Mouse (Mus musculus) limb, embryonic 14.5 days (tissue): Measurements from ENCODE around the gene Aim2. TPM values are rescaled to one million over a fixed set of nuclear protein-coding genes. Genes with fewer than 3 reads are reported as not detected.

Experiments
- ATAC-seq: fragments of 200-750 bp; cut with Nextera tagmentation; 2 replicates; pipeline ENCODE4 v1.8.0; 2017; ENCODE audit warnings: low read depth, moderate number of reproducible peaks, moderate TSS enrichment; ENCODE audit not compliant: low FRiP score
- DNase-seq: peaks from one replicate; pipeline ENCODE4 v3.0.0-alpha.2; 2015; ENCODE audit warnings: low spot score
- H3K27ac ChIP-seq: fragments of 300-500 bp; sonication (generic); replicated peaks from 2 replicates; pipeline ENCODE4 v1.5.1; 2014; ENCODE audit warnings: low read depth, mild to moderate bottlenecking, low read length, moderate library complexity, mixed read lengths
- H3K27me3 ChIP-seq: fragments of 300-500 bp; sonication (generic); 2 replicates; pipeline ENCODE4 v1.6.1; 2014; ENCODE audit warnings: low read length, mixed read lengths; ENCODE audit not compliant: control insufficient read depth, insufficient read depth
- H3K36me3 ChIP-seq: fragments of 300-500 bp; sonication (generic); 2 replicates; pipeline ENCODE4 v1.6.1; 2014; ENCODE audit warnings: mild to moderate bottlenecking, low read length, moderate library complexity, mixed read lengths; ENCODE audit not compliant: control insufficient read depth, insufficient read depth
- H3K4me1 ChIP-seq: fragments of 300-500 bp; sonication (generic); 2 replicates; pipeline ENCODE4 v1.6.1; 2014; ENCODE audit warnings: antibody characterized with exemption, low read length, mixed read lengths; ENCODE audit not compliant: control insufficient read depth, insufficient read depth
- H3K4me2 ChIP-seq: fragments of 300-500 bp; sonication (generic); replicated peaks from 2 replicates; pipeline ENCODE4 v1.6.1; 2014; ENCODE audit warnings: low read depth, mild to moderate bottlenecking, low read length, moderate library complexity; ENCODE audit not compliant: severe bottlenecking
- H3K4me3 ChIP-seq: fragments of 300-500 bp; sonication (generic); replicated peaks from 2 replicates; pipeline ENCODE4 v1.5.1; 2014; ENCODE audit warnings: low read length
- H3K9ac ChIP-seq: fragments of 300-500 bp; sonication (generic); 2 replicates; pipeline ENCODE4 v1.6.1; 2014; ENCODE audit warnings: mild to moderate bottlenecking, low read depth, low read length, moderate library complexity; ENCODE audit not compliant: severe bottlenecking
- H3K9me3 ChIP-seq: fragments of 300-500 bp; sonication (generic); 2 replicates; pipeline ENCODE4 v1.6.1; 2016; ENCODE audit warnings: low read length; ENCODE audit not compliant: control insufficient read depth
- POLR2A ChIP-seq: fragments of 200-500 bp; IDR thresholded peaks from 2 replicates; pipeline ENCODE4 v1.8.0; 2012; ENCODE audit warnings: inconsistent platforms, mild to moderate bottlenecking, moderate library complexity, borderline replicate concordance; ENCODE audit not compliant: insufficient read depth, insufficient read length; ENCODE audit errors: extremely low read depth
- WGBS: fragments of 180-500 bp; shearing (Covaris S2); extraction: QIAGEN DNeasy Blood & Tissue Kit; methylation state at CpG from one replicate; pipeline ENCODE4 v1.1.7; 2014; 5-methylcytosine and 5-hydroxymethylcytosine counted together
- polyA plus RNA-seq, 2 experiments: library from polyadenylated mRNA; depleted of rRNA in 1 of 2; stranded (reverse) in 1 of 2; unstranded in 1 of 2; fragments of >200 nt; fragmentation: Nextera tagmentation in 1 of 2; extraction: Ambion mirVana in 1 of 2; gene quantifications; 2 replicates each; pipeline versions ENCODE4 v1.2.1 to v1.2.3; 2012 to 2014

The Aim2 gene
- polyA plus RNA-seq, 2 experiments: 0.80 to 1.1 TPM

- H3K9me3 ChIP-seq: no peaks in the 10 kb centered on the region
- no peak overlapping the region for H3K4me2 ChIP-seq
- H3K27ac ChIP-seq: no peak overlapping the region
- no peaks in the 10 kb centered on the region for H3K36me3 ChIP-seq
- WGBS: 75% methylated on average over 6 of the region's 6 CpGs
- no peak overlapping the region for H3K9ac ChIP-seq
- peaks cover 26% of the 10 kb centered on the region for H3K27me3 ChIP-seq
- DNase-seq (no peak), ATAC-seq (no peak)
- no peak overlapping the region for H3K4me3 ChIP-seq
- TF ChIP-seq POLR2A: no peak
- H3K4me1 ChIP-seq: peaks cover 13% of the 10 kb centered on the region
These were observed 20.9 kb downstream of the Aim2 start for GRCm38 (mm10) chr1:173371586-173371985.

- Histone ChIP-seq H3K4me3 (no peak overlapping the region), H3K4me2 (no peak overlapping the region), H3K27ac (no peak overlapping the region), H3K9ac (no peak overlapping the region), H3K9me3 (no peaks in the 10 kb centered on the region), H3K36me3 (no peaks in the 10 kb centered on the region), H3K4me1 (no peaks in the 10 kb centered on the region), H3K27me3 (peaks cover 10% of the 10 kb centered on the region)
- DNase-seq (no peak), ATAC-seq (no peak)
- WGBS: 87% methylated on average over 7 of the region's 7 CpGs
- TF ChIP-seq POLR2A: no peak
These were observed 23.3 kb downstream of the Aim2 start for GRCm38 (mm10) chr1:173374020-173374419.

- H3K27me3 ChIP-seq: no peaks in the 10 kb centered on the region
- no peaks in the 10 kb centered on the region for H3K36me3 ChIP-seq
- WGBS: 30% methylated on average over 13 of the region's 13 CpGs
- H3K27ac ChIP-seq: no peak overlapping the region
- H3K9me3 ChIP-seq: no peaks in the 10 kb centered on the region
- H3K4me1 ChIP-seq: no peaks in the 10 kb centered on the region
- no peak overlapping the region for H3K4me2 ChIP-seq
- no peak for TF ChIP-seq POLR2A
- no peak overlapping the region for H3K4me3 ChIP-seq
- no peak for ATAC-seq
- H3K9ac ChIP-seq: no peak overlapping the region
- peak; percentile 39 for DNase-seq
These were observed 26.9 kb downstream of the Aim2 start for GRCm38 (mm10) chr1:173377380-173378112.

- Histone ChIP-seq H3K36me3 (no peaks in the 10 kb centered on the region), H3K9me3 (no peaks in the 10 kb centered on the region), H3K27me3 (no peaks in the 10 kb centered on the region), H3K9ac (no peak overlapping the region), H3K4me2 (no peak overlapping the region), H3K4me3 (no peak overlapping the region), H3K27ac (no peak overlapping the region), H3K4me1 (no peaks in the 10 kb centered on the region)
- ATAC-seq: no peak
- no peak for DNase-seq
- TF ChIP-seq POLR2A: no peak
- WGBS: 86% methylated on average over 6 of the region's 6 CpGs
These were observed 30.8 kb downstream of the Aim2 start for GRCm38 (mm10) chr1:173381436-173381835.

- no peak for TF ChIP-seq POLR2A
- Histone ChIP-seq H3K4me3 (no peak overlapping the region), H3K36me3 (no peaks in the 10 kb centered on the region), H3K27me3 (no peaks in the 10 kb centered on the region), H3K9ac (no peak overlapping the region), H3K4me1 (no peaks in the 10 kb centered on the region), H3K27ac (no peak overlapping the region), H3K9me3 (no peaks in the 10 kb centered on the region), H3K4me2 (peak overlapping the region; percentile 23; the same call in 1 of the 2 replicates)
- no peak for DNase-seq
- WGBS: 1% methylated on average over 3 of the region's 3 CpGs
- ATAC-seq: no peak
These were observed 38.8 kb downstream of the Aim2 start for GRCm38 (mm10) chr1:173389431-173389830.
